Mouse (Mus musculus) liver, embryonic 15.5 days (tissue): ENCODE measurements around the gene Gps1. TPM values are rescaled to one million over a fixed set of nuclear protein-coding genes. Genes with fewer than 3 reads are reported as not detected.

ENCODE experiments used
- ATAC-seq: fragments of 200-750 bp; cut with Nextera tagmentation; 2 replicates; pipeline ENCODE4 v1.8.0; 2017; ENCODE audit warnings: moderate number of reproducible peaks, mild to moderate bottlenecking, moderate library complexity; ENCODE audit not compliant: insufficient read depth
- H3K27ac ChIP-seq: fragments of 300-500 bp; sonication (generic); replicated peaks from 2 replicates; pipeline ENCODE4 v1.5.1; 2015; ENCODE audit warnings: mild to moderate bottlenecking, inconsistent platforms
- H3K27me3 ChIP-seq: fragments of 300-500 bp; sonication (generic); 2 replicates; pipeline ENCODE4 v1.6.1; 2015; ENCODE audit warnings: mild to moderate bottlenecking, inconsistent platforms
- H3K36me3 ChIP-seq: fragments of 300-500 bp; sonication (generic); replicated peaks from 2 replicates; pipeline ENCODE4 v1.6.1; 2015; ENCODE audit warnings: moderate library complexity, mild to moderate bottlenecking, inconsistent platforms
- H3K4me1 ChIP-seq: fragments of 300-500 bp; sonication (generic); replicated peaks from 2 replicates; pipeline ENCODE4 v1.6.1; 2015; ENCODE audit warnings: inconsistent platforms
- H3K4me2 ChIP-seq: fragments of 300-500 bp; sonication (generic); 2 replicates; pipeline ENCODE4 v1.6.1; 2015; ENCODE audit warnings: moderate library complexity, mild to moderate bottlenecking, inconsistent platforms
- H3K4me3 ChIP-seq: fragments of 300-500 bp; sonication (generic); replicated peaks from 2 replicates; pipeline ENCODE4 v1.5.1; 2015; ENCODE audit warnings: mild to moderate bottlenecking, inconsistent platforms
- H3K9ac ChIP-seq: fragments of 300-500 bp; sonication (generic); 2 replicates; pipeline ENCODE4 v1.6.1; 2015; ENCODE audit warnings: moderate library complexity, mild to moderate bottlenecking, inconsistent platforms
- H3K9me3 ChIP-seq: fragments of 300-500 bp; sonication (generic); replicated peaks from 2 replicates; pipeline ENCODE4 v1.6.1; 2016; ENCODE audit warnings: inconsistent platforms
- WGBS: fragments of 180-500 bp; shearing (Covaris S2); methylation state at CpG from one replicate; pipeline ENCODE4 v1.1.7; 2015; ENCODE audit warnings: mixed read lengths; ENCODE audit not compliant: insufficient replicate concordance; 5-methylcytosine and 5-hydroxymethylcytosine counted together
- polyA plus RNA-seq: library from polyadenylated mRNA; unstranded; fragments of >200 nt; fragmentation: Nextera tagmentation; extraction: Ambion mirVana; gene quantifications from 2 replicates; pipeline ENCODE4 v1.2.1, GENCODE M21; 2015

Gps1 gene
- polyA plus RNA-seq, 1 experiment from 2014 or later: 72.0 TPM

GRCm38 (mm10) chr11:120822831-120823550, 38.9 kb downstream of the Gps1 start:
- peaks cover 43% of the 10 kb centered on the region for H3K36me3 ChIP-seq
- H3K9me3 ChIP-seq: no peaks in the 10 kb centered on the region
- peak overlapping the region; percentile 69 for H3K4me3 ChIP-seq
- H3K4me1 ChIP-seq: peaks cover 59% of the 10 kb centered on the region
- peak overlapping the region; percentile 80 for H3K27ac ChIP-seq
- WGBS: under 1% methylated on average over 14 of the region's 14 CpGs
- H3K9ac ChIP-seq: peak overlapping the region; percentile 76
- no peaks in the 10 kb centered on the region for H3K27me3 ChIP-seq
- H3K4me2 ChIP-seq: peak overlapping the region; percentile 97
- no peak for ATAC-seq

GRCm38 (mm10) chr11:120823551-120823947, 39.5 kb downstream of the Gps1 start:
- Histone ChIP-seq H3K9ac (peak overlapping the region; percentile 76), H3K27me3 (no peaks in the 10 kb centered on the region), H3K36me3 (peaks cover 37% of the 10 kb centered on the region), H3K4me2 (peak overlapping the region; percentile 97), H3K4me1 (peaks cover 59% of the 10 kb centered on the region), H3K27ac (peak overlapping the region; percentile 80), H3K9me3 (no peaks in the 10 kb centered on the region), H3K4me3 (peak overlapping the region; percentile 69)
- peak; percentile 49 for ATAC-seq
- under 1% methylated on average over 40 of the region's 40 CpGs for WGBS

- Histone ChIP-seq H3K9me3 (no peaks in the 10 kb centered on the region), H3K9ac (peak within 1 kb of the TSS; percentile 76), H3K4me2 (peak within 1 kb of the TSS; percentile 97), H3K36me3 (peaks cover 31% of the 10 kb centered on the region), H3K27me3 (no peaks in the 10 kb centered on the region), H3K4me3 (peak within 1 kb of the TSS; percentile 69), H3K4me1 (peaks cover 59% of the 10 kb centered on the region), H3K27ac (peak within 1 kb of the TSS; percentile 80)
- WGBS: under 1% methylated on average over 109 of the region's 109 CpGs
- ATAC-seq: peak; percentile 81
Measured at GRCm38 (mm10) chr11:120823956-120824786, 40.1 kb downstream of the Gps1 start, which contains the start of gene Fasn. Gene Fasn, minus strand, starts transcription at chr11:120824547.

- H3K9ac ChIP-seq: peak overlapping the region; percentile 76
- H3K9me3 ChIP-seq: no peaks in the 10 kb centered on the region
- ATAC-seq: no peak
- H3K4me1 ChIP-seq: peaks cover 59% of the 10 kb centered on the region
- H3K27me3 ChIP-seq: no peaks in the 10 kb centered on the region
- H3K27ac ChIP-seq: peak overlapping the region; percentile 80
- H3K36me3 ChIP-seq: peaks cover 24% of the 10 kb centered on the region
- 2% methylated on average over 21 of the region's 21 CpGs for WGBS
- H3K4me3 ChIP-seq: peak overlapping the region; percentile 69
- H3K4me2 ChIP-seq: peak overlapping the region; percentile 97
Measured at GRCm38 (mm10) chr11:120824787-120825288, 40.8 kb downstream of the Gps1 start.

DNA sequence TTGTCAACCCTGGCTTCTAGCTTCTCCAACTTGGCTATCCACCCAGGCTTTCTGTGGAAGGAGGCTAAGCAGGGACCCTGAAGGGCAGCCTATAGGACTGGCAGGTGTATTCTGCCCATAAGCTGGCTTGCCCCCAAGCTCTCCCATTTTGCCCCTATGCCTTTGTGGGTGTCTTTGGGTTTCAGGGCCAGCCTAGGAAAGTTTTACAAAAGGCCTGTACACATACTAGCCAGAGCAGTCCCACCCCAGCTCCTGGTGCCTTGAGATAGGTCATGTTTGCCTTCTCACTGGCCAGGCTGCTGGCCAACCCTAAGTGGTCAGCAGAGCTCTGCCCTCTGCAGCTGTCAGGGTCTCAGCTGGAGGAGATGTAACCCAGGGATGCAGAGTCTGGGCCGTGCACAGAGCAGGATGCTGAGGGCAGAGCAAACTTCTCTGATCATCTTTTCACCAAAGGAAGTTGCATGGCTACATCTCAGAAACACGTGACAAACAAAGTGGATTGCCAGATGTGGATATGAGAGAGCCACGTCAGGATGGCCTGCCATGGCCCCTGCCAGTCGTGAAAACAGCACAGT, 41.3 kb downstream of the Gps1 start:
- Histone ChIP-seq H3K27ac (peak overlapping the region; percentile 80), H3K9ac (peak overlapping the region; percentile 76; the same call in 1 of the 2 replicates)

GRCm38 (mm10) chr11:120826016-120826953, 42.2 kb downstream of the Gps1 start:
- Histone ChIP-seq H3K36me3 (peaks cover 10% of the 10 kb centered on the region), H3K9ac (no peak overlapping the region), H3K27ac (no peak overlapping the region), H3K27me3 (no peaks in the 10 kb centered on the region), H3K9me3 (no peaks in the 10 kb centered on the region), H3K4me3 (no peak overlapping the region), H3K4me2 (no peak overlapping the region), H3K4me1 (peaks cover 60% of the 10 kb centered on the region)
- 74% methylated on average over 8 of the region's 8 CpGs for WGBS
- ATAC-seq: no peak

More for the DNA sequence above, 41.3 kb downstream of the Gps1 start:
- peak overlapping the region; percentile 97 for H3K4me2 ChIP-seq
- H3K9me3 ChIP-seq: no peaks in the 10 kb centered on the region
- no peaks in the 10 kb centered on the region for H3K27me3 ChIP-seq
- H3K4me3 ChIP-seq: peak overlapping the region; percentile 69
- no peak for ATAC-seq
- H3K36me3 ChIP-seq: peaks cover 19% of the 10 kb centered on the region
- H3K4me1 ChIP-seq: peaks cover 59% of the 10 kb centered on the region
- WGBS: 62% methylated on average over 4 of the region's 4 CpGs

DNA sequence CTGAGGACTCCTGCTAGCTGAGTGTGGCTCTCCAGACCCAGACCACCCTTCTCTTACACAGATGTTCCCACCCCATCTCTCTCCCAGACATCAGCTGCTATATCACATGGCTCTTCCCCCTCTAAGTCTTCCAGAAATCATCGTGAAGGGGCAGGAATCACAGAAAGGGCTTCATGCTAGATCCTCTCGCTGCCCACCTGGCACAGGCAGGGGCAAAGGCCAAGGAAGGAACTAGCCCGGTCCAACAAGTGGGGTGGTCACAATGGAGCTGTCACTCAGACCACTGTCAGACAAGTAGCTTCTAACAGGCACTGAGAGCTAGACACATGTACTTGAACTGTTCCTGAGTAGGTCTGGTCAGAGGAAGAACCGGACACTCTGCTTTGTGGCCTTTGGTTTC, 44.3 kb downstream of the Gps1 start:
- peaks cover 55% of the 10 kb centered on the region for H3K4me1 ChIP-seq
- H3K9me3 ChIP-seq: no peaks in the 10 kb centered on the region
- H3K4me3 ChIP-seq: no peak overlapping the region
- H3K4me2 ChIP-seq: no peak overlapping the region
- no peak for ATAC-seq
- no peaks in the 10 kb centered on the region for H3K36me3 ChIP-seq
- H3K9ac ChIP-seq: no peak overlapping the region
- H3K27me3 ChIP-seq: no peaks in the 10 kb centered on the region
- no peak overlapping the region for H3K27ac ChIP-seq
- WGBS: 62% methylated on average over 4 of the region's 4 CpGs

DNA sequence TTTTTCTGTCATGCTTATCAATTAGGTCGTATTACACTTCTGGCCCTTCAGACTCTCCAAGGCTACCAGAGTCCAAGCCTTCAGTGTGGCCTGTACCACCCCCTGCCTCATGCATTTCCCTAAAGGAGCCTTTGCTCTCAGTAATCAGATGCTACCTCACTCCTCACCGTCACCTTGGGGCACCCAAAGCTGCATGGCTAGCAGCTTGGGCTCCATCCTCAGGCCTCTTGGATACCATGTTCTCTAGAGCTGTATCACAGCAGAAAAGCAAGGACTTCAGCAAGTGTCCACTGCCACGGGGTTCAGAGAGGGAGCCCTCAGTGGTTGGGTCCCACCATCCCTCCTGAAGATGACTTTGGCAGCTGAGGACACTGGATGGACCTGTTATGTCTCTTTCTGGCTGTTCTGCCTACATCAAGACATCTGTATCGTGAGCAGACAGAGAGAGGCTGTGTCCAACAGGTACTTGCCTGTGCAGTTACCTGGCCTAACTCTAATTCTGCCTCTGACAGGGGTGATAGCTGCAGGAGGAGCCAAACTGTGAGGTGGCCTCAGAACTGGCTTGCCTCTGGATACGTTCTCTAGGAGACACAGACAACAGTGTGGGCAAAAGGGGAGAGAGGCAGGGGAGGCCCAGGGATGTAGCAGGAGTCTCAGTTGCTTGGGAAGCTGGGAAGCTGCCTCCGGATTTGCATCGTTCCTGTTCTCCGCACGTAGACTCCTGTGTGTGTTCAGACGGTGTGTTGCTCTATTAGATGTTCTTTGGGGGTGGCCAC, 45.9 kb downstream of the Gps1 start:
- Histone ChIP-seq H3K27me3 (no peaks in the 10 kb centered on the region), H3K4me3 (no peak overlapping the region), H3K4me2 (no peak overlapping the region), H3K4me1 (peaks cover 51% of the 10 kb centered on the region), H3K9ac (no peak overlapping the region), H3K36me3 (no peaks in the 10 kb centered on the region), H3K9me3 (no peaks in the 10 kb centered on the region), H3K27ac (no peak overlapping the region)
- ATAC-seq: no peak
- 78% methylated on average over 10 of the region's 10 CpGs for WGBS

- Histone ChIP-seq H3K9ac (no peak overlapping the region), H3K27me3 (no peaks in the 10 kb centered on the region), H3K4me3 (no peak overlapping the region), H3K9me3 (no peaks in the 10 kb centered on the region), H3K36me3 (no peaks in the 10 kb centered on the region), H3K4me1 (peaks cover 44% of the 10 kb centered on the region), H3K27ac (no peak overlapping the region), H3K4me2 (no peak overlapping the region)
- ATAC-seq: peak; percentile 4; the same call in 1 of the 2 replicates
- WGBS: 74% methylated on average over 12 of the region's 12 CpGs
Measured at GRCm38 (mm10) chr11:120830686-120831085, 46.6 kb downstream of the Gps1 start.
